In genomic region chr8:86787891-86788420, GRCm38 (mm10) we compare ENCODE assay signal across 10 mouse cellular contexts. TPM values are rescaled to one million over a fixed set of nuclear protein-coding genes. Genes with fewer than 3 reads are reported as not detected.
DNase-seq lines count a peak whose midpoint lies in the region; ATAC-seq lines count a peak whose summit lies in the region.
"Had no signal": no experiment of that assay in that cellular context is flagged by ENCODE, and none has a peak within 500 bp of the region (broad histone marks: within the 10 kb centered on the region; RNA-seq: fewer than 3 reads in every experiment).

No protein-coding gene starts in this region.

- H3K9ac ChIP-seq in heart, embryonic 13.5 days = no peak overlapping the region

- WGBS in heart, embryonic 13.5 days = 56% methylated on average over 12 of the region's 12 CpGs

- peak overlapping the region; percentile 20; the same call in 1 of the 2 replicates for H3K4me2 ChIP-seq in heart, embryonic 13.5 days

- H3K36me3 ChIP-seq in heart, embryonic 13.5 days = no peaks in the 10 kb centered on the region

- no peak overlapping the region for H3K4me3 ChIP-seq in heart, embryonic 13.5 days
- H3K4me3 ChIP-seq: erythroblast, embryonic 14.5 days had no signal

- ATAC-seq in heart, embryonic 13.5 days (ENCODE audit: extremely low read depth, insufficient number of reproducible peaks, low FRiP score, low TSS enrichment) = no peak
- no peak for ATAC-seq in megakaryocyte-erythroid progenitor cell, adult 5-6 weeks (replicated peaks; ENCODE audit: low FRiP score, low TSS enrichment, poor library complexity, severe bottlenecking)

- no peaks in the 10 kb centered on the region for H3K27me3 ChIP-seq in heart, embryonic 13.5 days (replicated peaks)

- H3K4me1 ChIP-seq in heart, embryonic 13.5 days = peaks cover 24% of the 10 kb centered on the region

- DNase-seq in urinary bladder, postnatal 14 days (ENCODE audit: low spot score) = peak; percentile 35
- DNase-seq in urinary bladder, adult 2 months (ENCODE audit: low spot score) = no peak
- peak; percentile 45 to 57 for DNase-seq in lung, adult 18-20 months
- no peak for DNase-seq in right cerebral cortex, postnatal 25 days
- DNase-seq in spleen, adult 12 weeks (ENCODE audit: low spot score) = no peak
- no peak for DNase-seq in frontal cortex, postnatal 14 days (ENCODE audit: low spot score in 2 of 2)

- peak overlapping the region; percentile 71 for H3K27ac ChIP-seq in heart, embryonic 13.5 days (replicated peaks)
- H3K27ac ChIP-seq: macrophage had no signal

- no peaks in the 10 kb centered on the region for H3K9me3 ChIP-seq in heart, embryonic 13.5 days

RNA-seq across cellular contexts. Expression of gene Siah1a, which starts 42.2 kb away (rescaled TPM):
- 28.9 and 30.7 TPM in 2 replicates for polyA plus RNA-seq in urinary bladder, adult 2 months (2012; rRNA removed)
- 30.1 and 30.8 TPM in 2 replicates for polyA plus RNA-seq in heart, embryonic 13.5 days (2015; fragmentation: Nextera tagmentation; extraction: Ambion mirVana)
- 17.6 and 20.8 TPM in 2 replicates for total RNA-seq in megakaryocyte-erythroid progenitor cell, adult 5-6 weeks (2014; fragmentation: Nextera tagmentation)
- 24.7 and 32.5 TPM in 2 replicates for total RNA-seq in megakaryocyte-erythroid progenitor cell, adult 5-6 weeks (2017)

RNA-seq across cellular contexts. Expression of gene Gm10638, which starts 42.5 kb away (rescaled TPM):
- 3.0 and 3.8 TPM in 2 replicates for polyA plus RNA-seq in urinary bladder, adult 2 months (2012; rRNA removed)
- 3.0 and 3.3 TPM in 2 replicates for polyA plus RNA-seq in heart, embryonic 13.5 days (2015; fragmentation: Nextera tagmentation; extraction: Ambion mirVana)
- total RNA-seq in megakaryocyte-erythroid progenitor cell, adult 5-6 weeks (2014; fragmentation: Nextera tagmentation) = not detected in 2 replicates
- 4.9 TPM in 1 of 2 replicates, not detected in the other for total RNA-seq in megakaryocyte-erythroid progenitor cell, adult 5-6 weeks (2017)
- polyA plus RNA-seq: macrophage had no signal

Comparison
In these comparisons a context has a peak if more than half of its experiments do, and no peak if none do; other contexts are left out.
1. DNase-seq: peak in urinary bladder, postnatal 14 days (single experiment) and lung, adult 18-20 months (2 of 2); none in urinary bladder, adult 2 months (single experiment), right cerebral cortex, postnatal 25 days (single experiment), spleen, adult 12 weeks (single experiment) and frontal cortex, postnatal 14 days (0 of 2).